Mouse (Mus musculus): ENCODE data around the gene Rpl13a.

GRCm38 (mm10) chr7:45169495-45169894, 40.9 kb upstream of the Rpl13a start:
- no peak for TF ChIP-seq CTCF (IDR thresholded peaks at IDR 0.05; ENCODE audit: low read depth)
- TF ChIP-seq EP300 (optimal IDR thresholded peaks at IDR 0.05): no peak
